In the genomic region with DNA sequence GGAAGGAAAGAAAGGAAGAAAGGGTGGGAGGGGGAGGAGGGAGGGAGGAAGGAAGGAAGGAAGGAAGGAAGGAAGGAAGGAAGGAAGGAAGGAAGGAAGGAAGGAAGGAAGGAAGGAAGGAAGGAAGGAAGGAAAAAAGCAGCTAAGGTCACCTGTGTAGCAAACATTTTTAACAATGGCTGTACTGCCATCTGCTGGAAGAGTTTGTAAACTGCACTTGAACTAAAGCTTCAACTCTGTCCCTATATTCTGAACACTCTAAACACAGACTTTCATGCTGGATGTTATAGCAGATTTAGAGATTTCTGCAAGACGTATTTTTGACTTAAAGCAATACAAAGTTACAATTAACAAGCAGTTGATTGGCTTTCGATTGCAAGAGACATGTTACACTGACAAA, we compare ENCODE assay signal across 9 mouse cellular contexts.
DNase-seq lines count a peak whose midpoint lies in the region; ATAC-seq lines count a peak whose summit lies in the region.
"Had no signal": no experiment of that assay in that cellular context is flagged by ENCODE, and none has a peak within 500 bp of the region (broad histone marks: within the 10 kb centered on the region; RNA-seq: fewer than 3 reads in every experiment).

No protein-coding gene starts in this region.

- peak; percentile 66; the same call in 1 of the 2 replicates for ATAC-seq in intestine, embryonic 16.5 days
- no peak for ATAC-seq in intestine, embryonic 15.5 days
- peak; percentile 53 for ATAC-seq in CD4-positive, CD25-positive, alpha-beta regulatory T cell, adult 4 months
- peak; percentile 77 for ATAC-seq in forebrain, embryonic 13.5 days

- WGBS in intestine, embryonic 16.5 days = 12% methylated on average over 2 of the region's 2 CpGs
- WGBS in intestine, embryonic 15.5 days = 10% methylated on average over 2 of the region's 2 CpGs
- 13% methylated on average over 2 of the region's 2 CpGs for WGBS in forebrain, embryonic 13.5 days

- no peak overlapping the region for H3K4me2 ChIP-seq in intestine, embryonic 16.5 days (ENCODE audit: low read depth, low read length)
- H3K4me2 ChIP-seq in intestine, embryonic 15.5 days (replicated peaks) = no peak overlapping the region
- no peak overlapping the region for H3K4me2 ChIP-seq in forebrain, embryonic 13.5 days

- no peak overlapping the region for H3K27ac ChIP-seq in intestine, embryonic 16.5 days (ENCODE audit: low read length)
- H3K27ac ChIP-seq in intestine, embryonic 15.5 days = no peak overlapping the region
- H3K27ac ChIP-seq in forebrain, embryonic 13.5 days = no peak overlapping the region

- H3K36me3 ChIP-seq in intestine, embryonic 16.5 days (ENCODE audit: control insufficient read depth, insufficient read depth, low read length) = no peaks in the 10 kb centered on the region
- no peaks in the 10 kb centered on the region for H3K36me3 ChIP-seq in intestine, embryonic 15.5 days
- H3K36me3 ChIP-seq in forebrain, embryonic 13.5 days (ENCODE audit: poor library complexity, severe bottlenecking) = no peaks in the 10 kb centered on the region

- H3K9me3 ChIP-seq in intestine, embryonic 16.5 days (ENCODE audit: control insufficient read depth, low read length) = no peaks in the 10 kb centered on the region
- no peaks in the 10 kb centered on the region for H3K9me3 ChIP-seq in intestine, embryonic 15.5 days
- H3K9me3 ChIP-seq in forebrain, embryonic 13.5 days (replicated peaks) = no peaks in the 10 kb centered on the region

- H3K9ac ChIP-seq in intestine, embryonic 16.5 days (ENCODE audit: low read depth, low read length) = no peak overlapping the region
- H3K9ac ChIP-seq in intestine, embryonic 15.5 days = no peak overlapping the region
- no peak overlapping the region for H3K9ac ChIP-seq in forebrain, embryonic 13.5 days

- DNase-seq in adrenal gland, postnatal 14 days = peak; percentile 43
- peak; percentile 4 for DNase-seq in layer of hippocampus, adult 9-11 months
- peak; percentile 3 to 9 for DNase-seq in natural killer cell, adult 2 months (ENCODE audit: low spot score in 2 of 2)
- no peak for DNase-seq in spleen, postnatal 4 days (ENCODE audit: low spot score in 2 of 2)

- no peak overlapping the region for H3K4me3 ChIP-seq in intestine, embryonic 16.5 days (ENCODE audit: low read length)
- H3K4me3 ChIP-seq in intestine, embryonic 15.5 days (replicated peaks) = no peak overlapping the region
- H3K4me3 ChIP-seq in forebrain, embryonic 13.5 days = no peak overlapping the region
- H3K4me3 ChIP-seq: erythroblast, embryonic 14.5 days had no signal

- H3K27me3 ChIP-seq in intestine, embryonic 16.5 days (replicated peaks; ENCODE audit: control insufficient read depth, insufficient read depth, low read length) = no peaks in the 10 kb centered on the region
- H3K27me3 ChIP-seq in intestine, embryonic 15.5 days (replicated peaks) = no peaks in the 10 kb centered on the region
- no peaks in the 10 kb centered on the region for H3K27me3 ChIP-seq in forebrain, embryonic 13.5 days

- H3K4me1 ChIP-seq in intestine, embryonic 16.5 days (ENCODE audit: control insufficient read depth, insufficient read depth, low read length) = no peaks in the 10 kb centered on the region
- no peaks in the 10 kb centered on the region for H3K4me1 ChIP-seq in intestine, embryonic 15.5 days (replicated peaks)
- no peaks in the 10 kb centered on the region for H3K4me1 ChIP-seq in forebrain, embryonic 13.5 days

Comparison
In these comparisons a context has a peak if more than half of its experiments do, and no peak if none do; other contexts are left out.
1. DNase-seq: peak in adrenal gland, postnatal 14 days (single experiment), layer of hippocampus, adult 9-11 months (single experiment) and natural killer cell, adult 2 months (2 of 2); none in spleen, postnatal 4 days (0 of 2).